Mouse (Mus musculus): Measurements from ENCODE around the gene Nup54. TPM values are rescaled to one million over a fixed set of nuclear protein-coding genes. Genes with fewer than 3 reads are reported as not detected.

The Nup54 gene
- polyA plus RNA-seq, 2 experiments, result 20.7 to 31.9 TPM

- H3K4me2 ChIP-seq (ENCODE audit: low read depth), result no peak overlapping the region
- no peak overlapping the region for H3K27ac ChIP-seq
- H3K36me3 ChIP-seq (replicated peaks; ENCODE audit: control insufficient read depth, insufficient read depth, low read depth), result no peaks in the 10 kb centered on the region
- H3K9me3 ChIP-seq (ENCODE audit: control insufficient read depth, low read length), result no peaks in the 10 kb centered on the region
- no peak overlapping the region for H3K9ac ChIP-seq (replicated peaks)
- DNase-seq (ENCODE audit: low read depth in 3 of 3, low spot score in 3 of 3) (no peak), ATAC-seq (ENCODE audit: insufficient read depth) (peak; percentile 40; the same call in 1 of the 2 replicates)
- 51% methylated on average over 13 of the region's 13 CpGs for WGBS (ENCODE audit: insufficient replicate concordance)
- no peak for TF ChIP-seq CTCF (IDR thresholded peaks at IDR 0.05; ENCODE audit: low read depth)
- no peak for TF ChIP-seq EP300 (IDR thresholded peaks at IDR 0.05; ENCODE audit: low read depth)
- H3K4me1 ChIP-seq (replicated peaks; ENCODE audit: control insufficient read depth in 2 of 2, insufficient read depth in 2 of 2, low read length in 1 of 2), result peaks cover 0 to 21% of the 10 kb centered on the region in 2 experiments; a peak in 3 of 4 replicates
- no peaks in the 10 kb centered on the region for H3K27me3 ChIP-seq (ENCODE audit: control insufficient read depth, insufficient read depth, low read length)
- no peak overlapping the region for H3K4me3 ChIP-seq (ENCODE audit: insufficient read depth in 1 of 2, low read depth in 2 of 2, low read length in 2 of 2)
These were observed 65.6 kb downstream of the Nup54 start for GRCm38 (mm10) chr5:92369151-92369994.

GRCm38 (mm10) chr5:92368392-92368791, 66.6 kb downstream of the Nup54 start:
- 51% methylated on average over 10 of the region's 10 CpGs for WGBS (ENCODE audit: insufficient replicate concordance)
- Histone ChIP-seq H3K27ac (no peak overlapping the region), H3K4me2 (ENCODE audit: low read depth) (no peak overlapping the region), H3K4me3 (ENCODE audit: insufficient read depth in 1 of 2, low read depth in 2 of 2, low read length in 2 of 2) (no peak overlapping the region), H3K27me3 (ENCODE audit: control insufficient read depth, insufficient read depth, low read length) (no peaks in the 10 kb centered on the region), H3K36me3 (replicated peaks; ENCODE audit: control insufficient read depth, insufficient read depth, low read depth) (no peaks in the 10 kb centered on the region), H3K9ac (replicated peaks) (no peak overlapping the region), H3K4me1 (replicated peaks; ENCODE audit: control insufficient read depth in 2 of 2, insufficient read depth in 2 of 2, low read length in 1 of 2) (peaks cover 0 to 21% of the 10 kb centered on the region in 2 experiments; a peak in 3 of 4 replicates), H3K9me3 (ENCODE audit: control insufficient read depth, low read length) (no peaks in the 10 kb centered on the region)
- no peak for DNase-seq (ENCODE audit: low read depth in 3 of 3, low spot score in 3 of 3)
- ATAC-seq (ENCODE audit: insufficient read depth), result no peak
- TF ChIP-seq CTCF (IDR thresholded peaks at IDR 0.05; ENCODE audit: low read depth) (no peak), EP300 (IDR thresholded peaks at IDR 0.05; ENCODE audit: low read depth) (no peak)

GRCm38 (mm10) chr5:92366565-92366964, 68.5 kb downstream of the Nup54 start:
- Histone ChIP-seq H3K9me3 (ENCODE audit: control insufficient read depth, low read length) (no peaks in the 10 kb centered on the region), H3K4me1 (replicated peaks; ENCODE audit: control insufficient read depth in 2 of 2, insufficient read depth in 2 of 2, low read length in 1 of 2) (peaks cover 0 to 16% of the 10 kb centered on the region in 2 experiments; a peak in 3 of 4 replicates), H3K9ac (replicated peaks) (no peak overlapping the region), H3K4me2 (ENCODE audit: low read depth) (no peak overlapping the region), H3K36me3 (replicated peaks; ENCODE audit: control insufficient read depth, insufficient read depth, low read depth) (no peaks in the 10 kb centered on the region), H3K4me3 (ENCODE audit: insufficient read depth in 1 of 2, low read depth in 2 of 2, low read length in 2 of 2) (no peak overlapping the region), H3K27me3 (ENCODE audit: control insufficient read depth, insufficient read depth, low read length) (no peaks in the 10 kb centered on the region), H3K27ac (no peak overlapping the region)
- ATAC-seq (ENCODE audit: insufficient read depth), result no peak
- no peak for DNase-seq (ENCODE audit: low read depth in 3 of 3, low spot score in 3 of 3)
- no peak for TF ChIP-seq CTCF (IDR thresholded peaks at IDR 0.05; ENCODE audit: low read depth)
- no peak for TF ChIP-seq EP300 (IDR thresholded peaks at IDR 0.05; ENCODE audit: low read depth)
- WGBS (ENCODE audit: insufficient replicate concordance), result 63% methylated on average over 6 of the region's 6 CpGs

Small RNA genes within 50 kb of the gene (microRNA-seq; reads per million reads assigned to microRNA genes)
- not detected for gene Mir6415

Other genes with a start within 250 kb of the Nup54 start
- not detected in 2 replicates for gene U90926, start 219.8 kb downstream of the Nup54 start, polyA plus RNA-seq (2012; rRNA removed)
- gene U90926, start 219.8 kb downstream of the Nup54 start, polyA plus RNA-seq (2014; fragmentation: Nextera tagmentation; extraction: Ambion mirVana), result not detected in 2 replicates
- gene Ppef2, start 178.9 kb downstream of the Nup54 start, polyA plus RNA-seq (2012; rRNA removed), result 0.05 and 0.13 TPM in 2 replicates
- not detected in 2 replicates for gene Ppef2, start 178.9 kb downstream of the Nup54 start, polyA plus RNA-seq (2014; fragmentation: Nextera tagmentation; extraction: Ambion mirVana)
- gene Naaa, start 157.0 kb downstream of the Nup54 start, polyA plus RNA-seq (2012; rRNA removed), result 4.3 and 4.4 TPM in 2 replicates
- gene Naaa, start 157.0 kb downstream of the Nup54 start, polyA plus RNA-seq (2014; fragmentation: Nextera tagmentation; extraction: Ambion mirVana), result 3.6 and 4.5 TPM in 2 replicates
- 8.1 and 9.5 TPM in 2 replicates for gene Sdad1, start 124.7 kb downstream of the Nup54 start, polyA plus RNA-seq (2012; rRNA removed)
- 17.4 and 18.8 TPM in 2 replicates for gene Sdad1, start 124.7 kb downstream of the Nup54 start, polyA plus RNA-seq (2014; fragmentation: Nextera tagmentation; extraction: Ambion mirVana)
- gene Cxcl9, start 107.1 kb downstream of the Nup54 start, polyA plus RNA-seq (2012; rRNA removed), result 0.06 TPM in 1 of 2 replicates, not detected in the other
- gene Cxcl9, start 107.1 kb downstream of the Nup54 start, polyA plus RNA-seq (2014; fragmentation: Nextera tagmentation; extraction: Ambion mirVana), result 0.20 TPM in 1 of 2 replicates, not detected in the other
- gene Art3, start 103.4 kb downstream of the Nup54 start, polyA plus RNA-seq (2012; rRNA removed), result 0.53 and 1.1 TPM in 2 replicates
- gene Art3, start 103.4 kb downstream of the Nup54 start, polyA plus RNA-seq (2014; fragmentation: Nextera tagmentation; extraction: Ambion mirVana), result 1.7 and 2.1 TPM in 2 replicates
- 7.8 and 10.0 TPM in 2 replicates for gene Cxcl10, start 86.3 kb downstream of the Nup54 start, polyA plus RNA-seq (2012; rRNA removed)
- gene Cxcl10, start 86.3 kb downstream of the Nup54 start, polyA plus RNA-seq (2014; fragmentation: Nextera tagmentation; extraction: Ambion mirVana), result 4.8 and 6.0 TPM in 2 replicates
- 4.5 and 5.7 TPM in 2 replicates for gene Scarb2, start 71.6 kb upstream of the Nup54 start, polyA plus RNA-seq (2012; rRNA removed)
- 5.2 and 5.4 TPM in 2 replicates for gene Scarb2, start 71.6 kb upstream of the Nup54 start, polyA plus RNA-seq (2014; fragmentation: Nextera tagmentation; extraction: Ambion mirVana)
- gene Fam47e, start 119.8 kb upstream of the Nup54 start, polyA plus RNA-seq (2012; rRNA removed), result 0.96 and 1.0 TPM in 2 replicates
- gene Fam47e, start 119.8 kb upstream of the Nup54 start, polyA plus RNA-seq (2014; fragmentation: Nextera tagmentation; extraction: Ambion mirVana), result 1.4 and 1.8 TPM in 2 replicates
- gene Stbd1, start 167.8 kb upstream of the Nup54 start, polyA plus RNA-seq (2012; rRNA removed), result 2.6 and 3.7 TPM in 2 replicates
- gene Stbd1, start 167.8 kb upstream of the Nup54 start, polyA plus RNA-seq (2014; fragmentation: Nextera tagmentation; extraction: Ambion mirVana), result 9.2 and 10.1 TPM in 2 replicates
- 0.11 and 0.21 TPM in 2 replicates for gene Ccdc158, start 240.1 kb upstream of the Nup54 start, polyA plus RNA-seq (2012; rRNA removed)
- 0.04 and 0.09 TPM in 2 replicates for gene Ccdc158, start 240.1 kb upstream of the Nup54 start, polyA plus RNA-seq (2014; fragmentation: Nextera tagmentation; extraction: Ambion mirVana)
- gene Shroom3, start 248.2 kb upstream of the Nup54 start, polyA plus RNA-seq (2012; rRNA removed), result 0.30 and 0.35 TPM in 2 replicates
- 0.11 and 0.35 TPM in 2 replicates for gene Shroom3, start 248.2 kb upstream of the Nup54 start, polyA plus RNA-seq (2014; fragmentation: Nextera tagmentation; extraction: Ambion mirVana)